Mouse (Mus musculus) embryo, embryonic 10 days (tissue): ENCODE data around the gene Kif22.
A peak's percentile ranks its signal among the peaks of the same experiment; 100 is the strongest.

Source experiments
- DNase-seq: peaks from one replicate; pipeline ENCODE4 v3.0.0-alpha.2; 2015; ENCODE audit warnings: low spot score

Gene Kif22

DNA sequence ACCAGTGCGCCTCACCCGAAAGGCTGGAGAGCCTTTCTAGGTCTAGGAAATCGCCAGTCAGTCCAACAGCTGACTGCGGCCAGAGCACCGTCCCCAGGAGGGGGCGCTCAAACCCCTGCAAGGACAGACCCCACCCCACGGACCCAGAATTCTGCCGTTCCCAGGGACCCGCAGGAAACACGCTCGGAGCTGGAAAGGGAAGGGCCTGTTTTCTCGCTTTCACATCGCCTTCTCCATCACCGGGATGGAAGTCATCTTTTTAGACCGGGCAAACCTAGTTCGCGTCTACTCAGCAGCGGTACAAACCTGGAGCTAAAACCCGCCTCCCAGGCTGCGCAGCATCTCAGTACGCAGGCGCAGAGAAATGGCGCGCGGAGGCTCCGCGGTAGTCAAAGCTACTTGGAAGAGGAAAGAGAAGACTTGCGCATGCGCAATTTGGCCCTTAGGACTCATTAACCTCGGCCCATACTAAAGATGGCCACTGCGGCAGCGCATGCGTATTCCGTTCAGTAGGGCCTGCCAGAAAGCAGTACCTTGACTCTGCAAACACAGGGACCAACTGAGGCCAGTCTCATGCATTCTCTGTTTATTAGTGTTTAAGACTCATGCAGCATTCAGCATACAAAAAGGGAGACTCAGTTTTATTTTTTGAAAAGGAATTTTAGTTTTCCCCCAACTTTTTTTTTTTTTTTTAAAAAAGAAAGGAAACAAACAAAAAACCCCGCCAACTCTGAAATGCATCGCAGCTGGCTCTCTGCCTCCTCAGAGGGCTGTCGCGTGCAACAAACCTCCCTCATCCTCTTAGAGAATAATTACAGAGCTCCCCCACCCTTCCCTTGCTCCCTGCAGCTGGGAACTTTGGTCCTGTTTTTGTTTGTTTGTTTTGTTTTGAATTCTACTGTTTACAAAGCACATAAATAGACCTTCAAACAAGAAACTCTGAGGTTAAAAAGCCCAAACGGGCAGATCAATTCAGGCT lies 25.0 kb downstream of the Kif22 start, which contains the start of gene Pagr1a:
Pagr1a (minus strand) TSS at position 382 of the 979 bp plus-strand sequence.
- DNase-seq = peak; percentile 100

DNA sequence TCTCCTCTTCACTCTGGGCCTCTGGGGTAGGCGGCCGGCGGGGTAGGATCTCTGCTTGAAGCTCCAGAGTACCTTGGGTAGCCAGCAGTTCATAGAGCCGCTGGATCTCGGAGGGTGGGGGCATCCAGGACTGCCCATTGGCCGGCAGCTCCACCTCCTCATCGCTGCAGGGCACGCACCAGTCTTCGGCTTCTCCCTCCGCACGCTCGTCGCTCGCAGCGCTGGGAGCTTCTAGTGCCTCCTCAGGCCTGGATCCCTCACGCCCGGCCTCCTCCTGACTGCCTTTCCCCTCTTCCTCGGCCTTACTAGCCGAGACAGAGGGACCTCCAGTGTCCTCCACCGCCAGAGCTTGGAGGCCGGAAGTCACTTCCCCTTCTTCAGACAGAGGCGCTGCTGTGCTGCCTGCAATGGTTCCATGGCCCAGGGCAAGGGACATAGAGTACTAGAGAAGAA lies 25.8 kb downstream of the Kif22 start:
- DNase-seq = peak; percentile 72

DNA sequence TGATC lies 26.0 kb downstream of the Kif22 start, which contains the start of gene Pagr1b:
Pagr1b (minus strand) TSS at position 4 of the 5 bp plus-strand sequence.
- no peak for DNase-seq

DNA sequence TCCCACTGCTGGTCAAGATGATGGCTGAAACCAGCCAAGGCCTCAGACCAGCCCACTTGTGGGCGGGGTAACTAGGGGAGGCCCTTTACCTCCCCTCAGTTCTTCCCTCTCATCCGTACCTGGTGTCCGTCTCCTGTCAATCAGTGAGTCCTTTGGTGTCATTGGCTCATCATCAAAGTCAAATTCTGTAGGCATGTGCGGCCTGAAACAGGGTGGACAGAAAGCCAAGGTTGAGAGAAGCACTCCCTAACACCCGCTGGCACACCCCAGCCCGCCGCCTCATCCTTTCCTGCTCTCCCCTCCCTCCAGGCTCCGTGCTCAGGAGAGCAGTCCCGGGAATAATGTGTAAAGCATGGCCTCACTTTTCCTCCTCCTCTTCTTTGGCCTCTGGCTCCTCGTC lies 26.2 kb downstream of the Kif22 start:
- DNase-seq = peak; percentile 75

DNA sequence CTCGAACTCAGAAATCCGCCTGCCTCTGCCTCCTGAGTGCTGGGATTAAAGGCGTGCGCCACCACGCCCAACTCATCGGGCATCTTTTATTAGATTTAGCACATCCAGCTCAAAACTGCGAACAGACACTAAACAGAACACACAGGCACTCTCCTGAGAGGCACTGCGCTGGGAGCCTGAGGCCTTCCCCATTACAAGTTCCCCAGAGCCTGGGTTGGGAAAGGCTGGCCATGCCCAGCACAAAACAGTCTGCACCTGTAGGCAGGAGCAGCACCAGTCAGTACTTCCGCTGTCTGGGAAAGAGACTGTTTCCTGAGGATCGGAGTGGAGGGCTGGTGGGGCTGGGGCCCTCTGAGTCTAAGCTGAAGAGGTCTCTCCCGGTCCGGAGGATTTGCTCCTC lies 27.3 kb downstream of the Kif22 start:
- no peak for DNase-seq

DNA sequence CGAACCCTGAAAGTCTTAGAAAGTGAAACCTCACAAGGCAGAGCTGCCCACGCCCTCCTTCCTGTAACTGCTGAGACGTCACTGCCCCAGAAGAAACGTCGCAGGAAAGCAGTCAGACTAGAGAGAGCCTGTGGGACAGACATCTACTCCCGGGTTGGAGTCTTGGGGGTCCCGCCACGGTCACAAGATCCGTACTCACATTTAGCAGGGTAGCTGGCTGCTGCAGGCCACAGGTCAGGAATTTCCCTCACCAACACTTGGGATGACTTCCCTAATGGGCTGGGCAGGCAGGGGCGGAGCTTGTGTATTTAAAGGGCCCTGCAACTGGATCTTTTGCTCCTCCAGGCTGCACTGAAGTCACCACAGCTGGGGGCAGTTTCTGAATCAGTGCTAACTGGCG lies 28.0 kb downstream of the Kif22 start, which contains the start of gene Mvp:
Mvp (minus strand) TSS at position 302 of the 400 bp plus-strand sequence.
- DNase-seq = peak; percentile 69

DNA sequence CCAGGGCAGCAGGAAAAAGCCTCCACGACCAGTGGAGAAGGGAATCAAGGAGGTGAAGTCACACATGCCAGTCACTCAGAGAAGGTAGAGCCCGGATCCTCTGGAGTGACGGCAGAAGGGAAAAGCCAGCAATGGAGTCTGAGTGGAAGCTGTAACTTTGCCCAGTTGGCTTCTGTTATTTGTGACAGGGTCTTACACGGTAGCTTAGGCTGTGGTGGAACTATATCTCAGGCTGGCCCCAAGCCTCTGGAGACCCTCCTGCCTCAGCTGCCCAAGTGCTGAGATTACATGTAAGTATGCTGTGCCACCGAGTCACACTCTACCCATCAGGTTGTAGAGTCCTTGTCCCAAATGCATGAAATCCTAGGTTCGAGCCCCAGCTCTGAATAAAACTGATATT lies 28.9 kb downstream of the Kif22 start:
- no peak for DNase-seq

DNA sequence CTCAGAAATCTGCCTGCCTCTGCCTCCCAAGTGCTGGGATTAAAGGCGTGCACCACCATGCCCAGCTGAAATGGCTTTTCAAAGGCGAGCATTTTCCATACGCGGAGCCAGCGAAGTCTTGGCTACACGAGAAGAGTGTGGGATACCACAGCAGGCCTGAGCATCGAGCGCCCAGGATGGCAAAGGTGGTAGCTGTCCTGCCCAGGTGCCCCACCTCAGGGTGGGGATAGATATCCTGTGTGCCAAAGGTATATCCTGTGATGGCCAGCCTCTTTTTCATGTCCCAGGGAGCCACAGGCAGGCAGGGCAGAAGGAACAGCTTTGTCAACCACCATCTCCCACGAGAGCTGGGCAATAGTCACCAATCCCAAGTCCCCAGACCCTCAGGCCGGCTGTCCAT lies 29.4 kb downstream of the Kif22 start:
- DNase-seq = no peak

DNA sequence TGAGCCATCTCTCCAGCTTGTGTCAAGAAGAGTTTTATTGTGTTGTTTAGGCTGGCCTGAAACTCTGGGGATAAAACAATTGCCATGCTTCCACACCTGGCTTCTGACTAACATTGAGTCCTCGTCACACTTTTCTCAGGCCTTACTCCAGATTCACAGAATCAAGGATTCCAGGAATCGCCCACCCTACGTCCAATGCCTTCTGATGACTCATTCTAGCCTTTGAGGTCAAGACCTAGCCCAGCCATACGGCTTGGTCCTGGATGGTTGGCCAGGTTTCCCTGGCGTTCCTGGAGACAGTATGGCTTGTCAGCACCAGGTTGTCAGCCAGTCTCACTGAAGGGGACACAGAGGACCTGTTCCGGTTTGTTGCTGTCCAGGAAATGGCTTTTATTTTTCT lies 29.9 kb downstream of the Kif22 start:
- no peak for DNase-seq

DNA sequence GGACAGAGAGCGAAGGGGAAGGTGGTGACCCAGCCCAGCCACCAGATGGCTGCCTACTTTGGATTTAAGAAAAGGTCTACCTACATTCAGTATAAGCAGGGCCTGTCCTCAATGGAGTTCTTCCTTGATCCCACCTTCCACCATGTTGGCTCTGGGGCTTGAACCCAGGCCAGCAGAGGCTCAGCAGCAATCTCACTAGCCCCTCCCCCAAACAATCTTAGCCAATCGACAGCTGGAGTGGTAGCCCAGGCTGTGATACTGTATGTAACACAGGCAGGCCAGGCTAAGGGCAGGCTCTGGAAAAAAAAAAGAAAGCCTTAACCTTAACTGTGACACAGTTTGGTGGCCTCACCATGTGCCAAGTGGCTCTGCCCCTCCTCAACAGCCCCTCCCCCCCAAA lies 30.6 kb downstream of the Kif22 start:
- DNase-seq = no peak

DNA sequence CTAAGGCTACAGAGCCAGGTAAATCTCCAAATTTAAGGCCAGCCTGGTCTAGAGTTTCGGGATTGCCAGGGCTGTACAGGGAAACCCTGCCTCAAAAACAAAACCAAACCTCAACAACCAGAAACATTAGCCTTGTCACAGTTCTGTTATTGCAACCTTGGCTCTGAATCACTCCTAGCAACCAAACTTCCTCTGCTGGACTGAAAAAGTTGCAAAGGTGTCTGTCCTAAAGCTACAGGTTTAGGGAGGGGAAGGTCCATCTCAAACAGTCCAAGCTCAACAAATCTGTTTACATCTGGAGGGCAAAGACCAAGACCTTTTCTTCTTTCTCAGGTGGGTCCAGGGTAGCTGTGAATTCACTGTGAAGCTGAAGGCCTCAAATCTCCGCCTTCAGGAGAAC lies 31.2 kb downstream of the Kif22 start:
- no peak for DNase-seq

DNA sequence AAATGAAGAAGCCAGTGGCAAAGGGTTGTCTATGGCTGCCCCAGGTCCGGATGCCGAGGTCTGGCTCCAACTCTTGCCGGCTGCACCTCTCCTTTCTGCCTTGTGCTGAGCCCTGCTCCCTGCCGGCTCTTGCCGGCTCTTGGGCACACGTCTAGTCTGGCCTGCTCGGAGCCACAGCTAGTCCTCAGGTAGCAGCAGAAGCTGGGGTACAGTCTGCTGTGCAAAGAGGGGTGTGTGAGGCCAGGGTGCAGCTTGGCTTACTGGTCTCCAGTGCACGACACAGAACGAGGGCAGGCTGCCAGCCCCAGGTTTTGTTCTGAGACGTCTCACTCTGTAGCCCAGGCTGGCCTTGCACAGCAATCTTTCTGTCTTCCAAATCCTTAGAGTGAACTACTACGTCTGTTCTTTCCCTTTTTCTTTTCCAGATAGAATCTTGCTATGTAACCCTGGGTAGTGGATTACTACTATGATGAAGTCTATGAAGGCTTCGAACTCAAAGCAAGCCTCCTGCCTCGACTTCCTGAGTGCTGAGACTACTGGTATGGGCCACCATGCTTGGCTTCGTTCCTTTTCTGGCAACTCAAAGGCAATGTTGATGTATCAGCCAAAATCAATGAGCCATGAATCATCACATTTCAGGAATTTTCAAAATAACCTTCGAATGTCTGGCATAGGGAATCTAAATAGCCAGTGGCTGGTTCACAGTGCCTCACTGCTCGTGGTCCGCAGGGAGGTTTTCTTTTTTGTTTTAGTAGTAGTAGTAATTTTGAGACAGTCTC lies 32.8 kb downstream of the Kif22 start:
- no peak for DNase-seq

DNA sequence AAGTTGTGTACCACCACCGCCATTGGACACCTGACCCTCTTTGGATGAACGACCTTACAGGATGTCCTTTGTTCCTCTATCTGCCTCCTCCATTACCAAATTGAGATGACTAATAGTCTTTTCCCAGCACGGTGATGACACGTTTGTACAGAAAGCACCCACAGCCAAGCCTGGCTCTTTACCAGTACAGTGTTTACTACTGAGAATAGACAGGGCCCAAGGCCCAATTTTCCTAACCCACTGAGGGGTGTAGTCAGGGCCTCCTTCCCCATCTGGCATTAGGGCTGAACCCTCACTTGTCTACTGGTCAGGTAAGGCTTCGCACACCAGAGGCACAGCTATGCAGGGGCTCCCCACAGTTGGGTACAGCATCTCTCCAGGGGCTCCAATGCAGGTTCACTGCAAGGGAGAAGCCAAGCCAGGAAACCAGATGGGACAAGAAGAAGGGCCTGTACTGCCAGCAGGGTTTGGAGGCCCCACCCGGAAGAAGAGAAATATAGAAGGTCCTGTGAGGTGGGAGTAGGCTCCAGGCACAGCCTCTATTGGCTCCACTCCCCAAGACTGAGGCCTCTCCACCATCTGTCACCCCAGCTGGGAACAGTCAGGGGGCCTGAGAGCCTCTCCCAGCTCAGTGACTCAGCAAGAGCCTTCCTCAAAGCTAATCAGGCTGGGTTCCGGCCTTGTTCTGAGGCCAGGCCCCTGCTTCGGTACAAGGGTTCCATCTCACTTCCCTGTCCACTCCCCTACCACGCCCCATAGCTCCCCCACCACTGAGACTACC lies 33.8 kb downstream of the Kif22 start:
- DNase-seq = no peak

DNA sequence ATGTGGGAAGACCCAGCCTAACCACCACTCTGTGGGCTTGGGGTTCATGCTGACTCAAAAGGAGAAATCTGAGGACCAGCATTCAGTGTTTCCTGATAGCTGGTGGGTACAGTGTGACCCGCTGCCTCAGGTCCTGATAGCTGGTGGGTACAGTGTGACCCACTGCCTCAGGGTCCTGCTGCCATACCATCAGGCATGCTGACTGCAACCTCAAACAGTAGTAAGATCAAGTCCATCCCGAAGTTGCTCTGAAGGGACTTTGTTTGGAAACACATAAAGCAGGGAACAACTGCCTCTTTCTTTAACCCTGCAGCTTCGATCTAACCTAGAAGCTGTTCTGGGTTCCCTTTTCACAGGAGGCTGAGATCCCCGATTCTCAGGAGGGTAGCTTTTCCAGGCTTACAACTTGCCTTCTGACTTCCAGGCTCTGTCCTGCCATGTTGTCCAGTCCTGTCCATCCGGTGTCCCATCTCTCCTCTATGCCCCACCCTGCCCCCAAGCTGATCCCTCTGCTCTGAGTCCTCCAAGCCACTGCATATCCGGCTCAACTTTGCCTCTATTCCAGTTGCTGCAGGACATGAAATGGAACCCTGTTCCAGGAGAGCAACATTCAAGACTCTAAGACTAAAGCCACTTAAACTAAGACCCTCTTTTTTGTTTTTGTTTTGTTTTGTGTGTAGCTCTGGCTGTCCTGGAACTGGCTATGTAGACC lies 34.8 kb downstream of the Kif22 start:
- no peak for DNase-seq

DNA sequence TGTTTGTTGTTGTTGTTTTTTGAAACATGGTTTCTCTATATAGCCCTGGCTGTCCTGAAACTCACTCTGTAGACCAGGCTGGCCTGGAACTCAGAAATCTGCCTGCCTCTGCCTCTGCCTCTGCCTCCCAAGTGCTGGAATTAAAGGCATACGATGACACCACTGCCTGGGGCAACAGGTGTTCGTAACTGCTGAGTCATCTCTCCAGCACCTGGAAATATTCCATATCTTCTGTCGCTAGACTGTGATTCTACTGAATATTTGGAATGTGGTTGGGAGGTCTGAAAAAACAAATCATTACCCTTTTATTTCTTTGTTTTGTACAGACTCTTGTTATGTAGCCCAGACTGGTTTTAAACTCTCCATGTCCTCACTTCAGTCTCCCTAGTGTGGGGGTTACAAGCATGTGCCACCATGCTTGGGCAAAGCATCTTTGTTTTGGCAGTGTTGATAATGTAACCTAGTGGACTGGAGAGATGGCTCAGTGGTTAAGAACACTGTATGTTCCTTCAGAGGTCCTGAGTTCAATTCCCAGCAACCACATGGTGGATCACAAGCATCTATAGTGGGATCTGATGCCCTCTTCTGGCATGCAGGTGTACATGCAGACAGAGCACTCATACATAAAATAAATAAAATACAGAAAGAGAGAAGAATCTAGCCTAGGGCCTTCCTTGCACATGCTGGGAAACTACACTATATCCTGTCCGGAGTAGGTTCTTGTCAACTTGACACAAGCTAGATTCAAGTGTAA lies 38.0 kb downstream of the Kif22 start:
- DNase-seq = no peak

DNA sequence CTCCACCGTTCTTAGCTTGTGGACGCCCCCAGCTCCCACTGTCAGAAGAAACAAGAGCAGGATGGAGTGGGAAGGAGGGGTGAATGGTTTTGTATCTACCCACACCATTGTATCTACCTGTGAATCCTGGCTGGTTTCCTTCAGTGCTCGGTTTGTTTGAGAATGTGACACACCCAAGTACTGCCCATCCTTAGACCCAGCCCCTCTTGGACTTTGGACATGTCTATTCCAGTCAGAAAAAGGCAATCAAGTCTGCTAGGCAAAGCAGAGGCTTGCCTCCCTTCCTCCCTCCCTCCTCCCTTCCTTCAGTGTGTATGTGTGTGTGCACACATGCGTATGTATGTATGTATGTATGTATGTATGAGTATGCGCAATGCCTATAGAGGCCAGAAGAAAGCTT lies 38.7 kb downstream of the Kif22 start:
- no peak for DNase-seq

DNA sequence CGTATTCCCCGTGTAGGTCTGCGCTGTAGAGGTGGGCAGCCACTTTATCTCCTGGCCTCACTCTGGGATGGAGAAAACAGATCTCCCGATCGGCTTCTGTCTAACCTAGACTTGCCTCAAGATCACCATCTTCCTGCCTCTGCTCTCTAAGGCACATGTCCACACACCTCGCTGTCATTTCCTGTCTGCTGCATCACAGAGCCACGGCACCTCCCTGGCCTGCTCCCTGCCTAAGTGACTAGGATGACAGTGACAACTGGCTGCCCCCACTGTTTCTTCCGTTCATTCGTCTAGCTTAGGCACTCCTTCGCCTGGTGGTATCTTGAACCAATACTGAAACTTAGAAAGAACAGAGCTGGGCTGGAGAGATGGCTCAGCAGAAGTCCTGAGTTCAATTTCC lies 42.7 kb downstream of the Kif22 start:
- DNase-seq = no peak

DNA sequence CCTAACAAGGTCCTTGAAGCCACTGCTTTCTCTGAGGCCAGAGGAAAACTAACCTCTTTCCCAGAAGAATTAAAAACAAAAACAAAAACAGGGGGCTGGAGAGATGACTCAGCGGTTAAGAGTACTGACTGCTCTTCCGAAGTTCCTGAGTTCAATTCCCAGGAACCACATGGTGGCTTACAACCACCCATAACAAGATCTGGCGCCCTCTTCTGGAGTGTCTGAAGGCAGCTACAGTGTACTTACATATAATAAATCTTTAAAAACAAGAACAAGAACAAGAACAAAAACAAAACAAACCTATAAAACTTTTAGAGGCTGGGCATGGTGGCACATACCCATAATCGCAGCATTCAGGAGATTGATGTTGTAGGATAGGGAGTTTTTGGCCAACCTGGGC lies 45.8 kb downstream of the Kif22 start:
- no peak for DNase-seq

DNA sequence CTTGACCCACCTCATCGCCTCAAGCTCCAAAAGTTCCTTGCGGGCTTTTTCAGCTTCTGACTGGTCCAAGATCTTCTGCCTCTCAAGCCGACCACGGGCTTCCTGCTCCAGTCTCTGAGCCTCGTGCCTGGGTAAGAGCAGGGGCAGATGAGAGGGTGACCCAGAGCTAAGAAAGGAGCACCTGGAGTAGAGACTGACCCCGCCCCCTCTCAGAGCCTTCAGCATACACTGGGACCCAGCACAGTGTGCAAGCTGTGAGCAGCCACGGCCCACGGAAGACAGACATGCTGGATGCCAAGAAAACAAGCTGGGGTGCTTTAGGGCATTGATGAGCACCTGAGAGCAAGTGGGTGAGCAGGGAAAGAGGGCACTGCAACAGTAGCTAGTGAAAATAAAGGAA lies 53.5 kb downstream of the Kif22 start:
- DNase-seq = no peak

DNA sequence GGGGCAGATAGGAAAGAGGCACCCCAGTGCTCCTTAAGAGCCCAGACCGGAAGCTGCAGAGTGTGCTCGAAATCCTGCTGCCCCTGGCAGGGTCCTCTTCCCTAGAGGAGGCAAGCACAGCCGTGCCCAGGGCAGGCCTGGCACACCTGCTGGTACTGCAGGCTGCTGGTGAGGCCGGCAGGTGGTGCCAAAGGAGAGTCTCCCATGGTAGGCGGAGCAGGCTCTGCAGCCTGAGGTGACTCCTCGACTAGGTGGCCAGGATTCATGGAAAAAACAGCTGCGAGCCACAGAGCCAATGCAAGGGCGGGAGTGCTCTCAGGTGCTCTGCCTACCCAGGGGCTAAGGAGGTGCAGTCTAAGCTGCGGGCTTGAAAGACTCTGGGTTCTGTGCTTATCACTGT lies 56.0 kb downstream of the Kif22 start:
- DNase-seq = no peak

DNA sequence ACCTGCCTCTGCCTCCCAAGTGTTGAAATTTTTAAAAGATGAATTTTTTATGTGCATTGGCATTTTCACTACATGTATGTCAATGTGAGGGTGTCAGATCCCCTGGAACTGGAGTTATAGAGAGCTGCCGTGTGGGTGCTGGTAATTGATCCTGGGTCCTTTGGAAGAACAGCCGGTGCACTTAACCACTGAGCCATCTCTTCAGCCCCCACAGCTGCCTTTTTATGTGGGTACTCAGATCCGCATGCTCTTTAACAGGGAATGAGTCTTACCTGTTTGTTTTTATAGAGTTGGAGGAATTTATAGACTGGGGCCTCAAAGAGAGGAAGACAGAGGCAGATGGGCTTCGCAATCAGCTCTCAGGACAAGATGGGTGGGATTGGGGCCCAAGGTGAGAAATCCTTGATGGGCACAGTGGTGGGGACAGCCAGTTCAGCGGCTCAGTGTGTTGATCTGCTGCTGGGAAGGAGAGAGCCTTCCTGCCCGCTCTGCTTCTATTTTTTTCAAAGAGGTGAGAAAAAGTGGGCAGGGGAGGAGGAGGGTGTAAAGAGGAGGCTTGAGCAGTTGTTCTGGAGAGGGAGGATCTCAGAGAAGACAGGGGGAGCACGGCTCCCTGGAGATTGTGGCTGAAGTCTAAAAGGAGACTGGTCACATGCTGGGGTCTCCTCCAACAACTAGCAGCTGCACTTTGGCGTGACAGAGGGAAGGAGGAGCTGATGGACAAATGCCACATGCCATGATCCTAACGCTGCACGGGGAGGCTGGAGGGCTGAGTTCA lies 57.4 kb downstream of the Kif22 start:
- DNase-seq = no peak
